Mouse (Mus musculus) erythroblast, embryonic 14.5 days (primary cell): Measurements from ENCODE around the gene Kcnt2.

Source experiments
- GATA1 ChIP-seq: IDR thresholded peaks from 2 replicates; pipeline ENCODE4 v1.6.1; 2012; ENCODE audit warnings: low read length, inconsistent platforms, mixed read lengths
- TAL1 ChIP-seq: IDR thresholded peaks from 3 replicates; pipeline ENCODE4 v1.6.1; 2012; ENCODE audit warnings: low read length, inconsistent platforms, mixed read lengths

DNA sequence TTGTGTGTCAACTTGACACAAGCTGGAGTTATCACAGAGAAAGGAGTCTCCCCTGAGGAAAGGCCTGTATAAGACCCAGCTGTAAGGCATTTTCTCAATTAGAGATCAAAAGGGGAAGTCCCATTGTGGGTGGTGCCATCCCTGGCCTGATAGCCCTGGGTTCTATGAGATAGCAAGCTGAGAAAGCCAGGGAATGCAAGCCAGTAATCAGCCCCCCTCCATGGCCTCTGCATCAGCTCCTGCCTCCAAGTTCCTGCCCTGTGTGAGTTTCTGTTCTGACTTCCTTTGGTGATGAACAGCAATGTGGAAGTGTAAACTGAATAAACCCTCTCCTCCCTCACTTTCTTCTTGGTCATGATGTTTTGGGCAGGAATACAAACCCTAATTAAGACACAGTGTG lies 29.9 kb downstream of the Kcnt2 start:
- TF ChIP-seq TAL1, result no peak
- no peak for TF ChIP-seq GATA1
